Mouse (Mus musculus) ovary, adult 18-20 months (tissue): ENCODE results near the gene Slc2a3.
"Not testable (repeated sequence)": the region's sequence is repeated elsewhere in the genome, so short reads cannot be mapped to it uniquely, and the experiment has no call there.

Experiments used
- DNase-seq: peaks from one replicate; pipeline ENCODE4 v3.0.0; 2022; ENCODE audit warnings: low spot score, mixed read lengths

The Slc2a3 gene

GRCm38 (mm10) chr6:122764446-122765297 lies 36.8 kb downstream of the Slc2a3 start:
- no peak for DNase-seq

DNA sequence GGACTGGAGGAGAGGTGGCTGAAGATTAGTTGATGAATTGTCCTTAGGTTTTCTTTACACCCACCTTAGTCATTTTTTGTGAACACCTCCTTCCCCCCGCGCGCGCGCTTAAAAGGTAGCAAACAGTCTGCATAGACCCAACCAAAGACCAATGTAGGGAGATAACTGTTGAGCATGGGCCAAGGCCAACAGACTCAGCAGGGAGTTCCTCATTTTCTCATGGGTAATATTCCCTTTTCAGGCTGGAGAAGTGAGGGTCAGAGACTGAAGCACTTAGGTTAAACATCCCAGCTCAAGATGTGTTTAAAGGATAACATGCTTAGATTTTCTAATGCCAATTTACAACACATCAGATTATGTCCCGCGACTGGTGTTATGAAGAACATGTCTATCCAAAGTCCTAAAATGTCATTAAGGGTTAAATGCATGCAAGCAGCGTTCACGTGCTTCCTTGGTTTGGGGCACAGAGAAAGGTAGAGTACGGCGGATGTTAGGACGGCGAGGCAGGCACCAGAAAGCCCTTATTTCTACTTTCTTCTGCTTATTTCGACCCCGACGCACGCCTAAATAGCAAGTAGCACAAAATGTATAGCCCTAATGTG lies 37.5 kb downstream of the Slc2a3 start:
- no peak for DNase-seq

DNA sequence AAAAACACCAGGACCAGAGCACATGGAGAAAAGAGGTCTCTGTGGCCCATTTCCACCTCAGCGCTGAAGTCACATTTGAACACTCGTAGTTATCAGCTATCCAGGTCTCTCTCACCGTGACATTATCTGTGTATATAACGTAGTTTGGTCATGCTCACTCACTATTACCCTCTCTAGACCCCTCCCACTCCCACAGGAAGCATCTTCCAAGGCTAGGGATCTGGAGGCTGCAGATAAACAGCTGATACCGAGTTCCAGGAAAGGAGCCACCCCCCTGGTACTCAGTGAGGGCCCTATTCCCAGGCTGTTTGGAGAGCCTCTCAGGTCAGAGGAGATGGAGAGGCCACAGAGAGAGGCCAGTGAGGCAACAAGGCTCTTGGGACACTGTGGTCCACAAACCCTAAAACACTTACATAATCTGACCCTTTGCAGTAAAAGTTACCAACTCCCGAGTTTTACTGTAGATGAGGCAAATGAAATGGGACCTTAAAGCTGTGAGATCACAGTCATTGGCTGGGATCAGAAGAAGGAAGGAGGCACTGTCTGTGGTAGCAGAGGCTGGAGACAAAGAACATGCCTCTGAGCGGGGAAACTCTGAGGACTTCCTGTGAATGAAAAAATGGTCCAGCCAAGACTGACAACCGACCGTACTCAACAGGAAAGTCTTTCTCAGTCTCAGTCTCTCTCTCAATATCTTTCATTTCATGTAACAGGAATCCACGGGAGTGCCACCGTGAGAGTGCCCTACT lies 38.3 kb downstream of the Slc2a3 start:
- no peak for DNase-seq

GRCm38 (mm10) chr6:122762480-122762879 lies 39.0 kb downstream of the Slc2a3 start:
- no peak for DNase-seq

DNA sequence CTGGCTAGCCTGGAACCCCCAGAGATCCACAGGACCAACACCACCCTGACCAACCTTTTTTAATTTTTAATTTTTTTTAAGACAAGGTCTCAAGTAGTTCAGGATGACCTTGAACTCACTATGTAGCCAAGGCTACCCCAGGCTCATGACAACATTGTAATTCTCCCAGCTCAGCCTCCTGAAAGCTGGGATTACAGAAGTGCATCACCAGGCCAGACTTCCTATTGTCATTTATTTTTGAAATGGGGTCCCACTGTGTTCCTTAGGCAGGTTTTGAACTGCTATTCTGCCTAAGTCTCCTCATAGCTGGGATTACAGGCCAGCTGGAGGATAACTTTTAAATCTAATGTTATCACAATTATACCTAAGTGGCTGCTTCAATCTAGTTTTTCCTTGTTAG lies 39.5 kb downstream of the Slc2a3 start:
- DNase-seq: no peak

- peak; percentile 21 for DNase-seq
Observed at GRCm38 (mm10) chr6:122761011-122761599, 40.3 kb downstream of the Slc2a3 start.

DNA sequence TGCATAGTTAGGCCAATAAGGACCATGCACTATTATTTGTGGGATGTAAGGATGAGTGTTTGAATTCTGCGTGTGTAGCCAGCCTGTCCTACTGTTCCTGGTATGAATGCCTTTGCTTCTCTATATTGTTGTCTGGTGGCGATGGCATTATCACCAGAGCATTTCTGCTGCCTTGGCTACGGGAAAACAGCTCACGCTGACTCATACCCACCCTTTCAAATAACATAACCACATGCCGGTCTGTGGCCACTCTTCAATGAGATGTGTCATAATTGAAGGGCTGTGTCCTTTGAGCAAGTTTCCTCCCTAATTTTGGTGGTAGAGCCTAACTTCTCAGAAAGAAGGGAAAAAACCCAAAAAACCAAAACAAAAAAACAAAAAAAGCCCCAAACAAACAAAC lies 42.7 kb downstream of the Slc2a3 start:
- no peak for DNase-seq

DNA sequence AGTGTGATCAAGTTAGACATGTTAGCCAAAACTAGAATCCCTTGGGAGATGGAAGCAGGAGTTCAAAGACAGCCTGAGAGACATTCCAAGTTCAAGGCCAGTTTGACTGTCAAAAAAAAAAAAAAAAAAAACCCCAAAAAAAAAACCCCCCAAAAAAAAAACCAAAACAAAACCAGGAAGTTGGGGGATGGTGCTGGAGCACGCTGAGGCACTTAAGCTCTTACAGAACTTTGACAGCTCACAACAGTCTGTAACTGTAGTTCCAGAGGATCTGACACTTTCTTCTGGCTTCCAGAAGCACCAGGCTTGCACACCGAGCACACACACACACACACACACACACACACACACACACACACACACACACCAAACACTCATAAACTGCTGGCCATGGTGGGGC lies 45.5 kb downstream of the Slc2a3 start:
- no peak for DNase-seq

DNA sequence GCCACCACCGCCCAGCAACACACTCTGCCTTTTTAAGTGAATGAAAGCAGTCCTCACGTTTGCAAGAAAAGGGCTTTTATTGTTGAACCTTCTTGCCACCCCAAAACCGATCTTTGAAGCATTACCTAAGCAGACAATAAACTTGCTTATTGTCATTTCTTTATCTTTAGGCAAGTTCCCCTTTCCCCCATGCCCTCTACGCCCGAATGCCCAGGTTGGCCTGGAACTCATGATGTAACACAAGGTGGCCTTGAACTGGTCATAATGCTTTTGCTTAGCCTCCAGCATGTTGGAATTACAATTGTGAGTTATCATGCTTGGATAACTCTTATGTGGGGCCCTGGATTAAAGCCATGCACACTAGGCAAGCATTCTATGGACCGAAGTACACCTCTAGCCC lies 50.9 kb downstream of the Slc2a3 start:
- no peak for DNase-seq

DNA sequence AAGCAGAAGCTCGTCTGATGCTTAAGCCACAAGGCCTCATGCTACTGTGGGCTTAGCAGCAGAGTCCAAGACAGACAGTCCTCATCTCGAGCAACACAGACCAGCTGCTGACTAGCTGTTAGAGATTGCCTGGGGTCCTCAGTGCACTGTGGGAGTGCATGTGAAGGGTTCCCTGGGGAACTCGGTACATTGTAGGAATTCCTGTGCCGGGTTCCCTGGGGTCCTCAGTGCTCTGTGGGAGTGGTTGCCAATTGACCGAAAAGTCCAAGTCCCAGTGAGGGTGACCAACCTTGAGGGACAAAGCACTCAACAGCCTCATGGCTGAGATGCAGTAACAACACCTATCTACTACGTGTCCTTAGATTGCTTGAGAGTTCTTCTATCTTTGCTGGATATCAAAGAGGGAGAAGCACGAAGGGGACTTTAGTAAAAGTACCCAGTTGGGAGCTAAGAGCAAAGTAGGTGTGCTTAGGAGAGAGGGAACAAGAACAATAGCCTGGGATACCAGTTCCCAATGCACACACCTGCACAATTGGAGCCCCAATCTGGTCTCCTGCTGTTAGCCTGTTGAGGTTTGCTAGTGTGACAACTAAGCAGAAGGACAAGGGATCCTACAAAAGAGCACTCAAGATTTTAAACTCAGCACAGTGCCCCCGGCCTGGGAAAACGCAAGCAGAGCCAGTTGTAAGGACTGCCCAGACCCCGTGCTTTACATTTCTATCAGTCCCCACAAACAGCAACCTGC lies 56.8 kb downstream of the Slc2a3 start:
- no peak for DNase-seq

GRCm38 (mm10) chr6:122743353-122743752 lies 58.1 kb downstream of the Slc2a3 start:
- no peak for DNase-seq

GRCm38 (mm10) chr6:122742228-122742899 lies 59.1 kb downstream of the Slc2a3 start:
- no peak for DNase-seq

GRCm38 (mm10) chr6:122741460-122742227 lies 59.8 kb downstream of the Slc2a3 start:
- DNase-seq: no peak

DNA sequence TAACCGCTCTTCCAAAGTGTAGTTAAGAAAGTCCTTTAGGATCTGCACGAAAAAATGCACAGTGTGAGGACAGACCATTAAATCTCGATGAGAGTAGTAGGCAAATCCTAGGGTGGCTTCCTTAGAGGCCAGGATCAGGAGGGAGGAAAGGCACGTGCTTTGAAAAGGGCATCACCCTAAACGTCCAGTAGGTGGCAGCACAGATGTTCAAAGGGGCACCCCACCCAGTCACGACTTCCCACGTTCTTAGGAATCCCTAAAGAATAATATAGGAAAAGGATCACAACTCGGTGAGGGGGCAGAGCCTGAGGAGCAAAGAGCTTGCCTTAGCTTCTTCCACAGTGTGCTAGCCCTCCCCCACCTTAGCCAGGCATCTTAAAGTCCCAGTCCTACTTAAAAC lies 61.5 kb downstream of the Slc2a3 start:
- DNase-seq: peak; percentile 17

GRCm38 (mm10) chr6:122719942-122720341 lies 81.5 kb downstream of the Slc2a3 start:
- no peak for DNase-seq

GRCm38 (mm10) chr6:122718224-122718623 lies 83.2 kb downstream of the Slc2a3 start:
- not testable (repeated sequence) for DNase-seq

DNA sequence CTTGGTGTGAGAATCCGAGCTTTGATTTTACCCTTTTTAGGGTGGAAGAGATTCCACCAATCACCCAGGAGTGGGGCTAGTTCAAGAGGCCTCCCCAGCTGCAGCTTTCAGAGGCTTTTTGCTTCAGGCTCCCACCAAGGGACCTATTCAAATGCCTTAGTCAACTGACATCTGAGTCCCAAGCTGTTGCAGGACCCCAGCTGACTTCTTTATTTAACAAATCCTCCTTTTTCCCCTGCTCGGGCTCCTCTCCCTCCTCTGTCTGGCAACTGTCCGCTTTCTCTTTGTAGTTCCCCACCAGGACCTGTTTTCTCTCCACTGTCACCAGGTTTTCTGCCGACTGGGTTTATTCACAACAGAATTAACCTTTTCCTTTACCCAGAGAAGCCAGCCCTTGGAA lies 85.6 kb downstream of the Slc2a3 start:
- no peak for DNase-seq

DNA sequence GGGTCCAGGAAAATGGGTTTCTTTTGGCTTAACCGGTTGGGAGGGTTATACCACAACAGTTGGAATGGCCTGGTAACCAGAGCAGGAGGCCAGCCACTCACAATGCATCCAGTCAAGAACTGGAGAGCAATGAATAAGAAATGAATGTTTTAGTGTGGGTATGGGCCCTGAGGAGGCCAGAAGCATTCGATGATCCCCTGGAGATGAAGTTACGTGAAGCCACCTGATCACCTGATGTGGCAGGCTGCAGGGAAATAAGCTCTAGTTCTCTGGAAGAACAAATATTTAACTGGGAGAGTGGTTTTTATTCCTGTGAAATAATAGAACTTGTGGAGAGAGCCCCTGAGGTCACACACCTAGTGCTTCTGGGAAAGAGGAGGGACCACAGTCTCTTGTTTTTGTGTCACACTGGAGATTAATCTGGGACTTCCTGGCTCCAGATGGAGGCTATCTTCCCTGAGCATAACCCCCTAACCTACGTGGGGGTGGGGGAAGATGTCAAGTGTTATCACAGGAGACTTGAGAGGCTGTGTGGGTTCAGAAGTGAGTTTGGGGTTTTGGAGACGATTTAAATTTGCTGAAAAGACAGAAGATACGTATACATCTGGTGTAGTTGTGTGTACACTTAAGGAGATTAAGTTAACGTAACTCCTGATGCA lies 86.6 kb downstream of the Slc2a3 start:
- DNase-seq: no peak

GRCm38 (mm10) chr6:122713116-122713515 lies 88.3 kb downstream of the Slc2a3 start:
- DNase-seq: not testable (repeated sequence)

- no peak for DNase-seq
Observed at GRCm38 (mm10) chr6:122711455-122711854, 90.0 kb downstream of the Slc2a3 start.
